Mouse (Mus musculus): ENCODE data around the gene Sh3bgrl3.

GRCm38 (mm10) chr4:134080674-134081073, 47.9 kb downstream of the Sh3bgrl3 start:
- TF ChIP-seq CTCF (conservative IDR thresholded peaks at IDR 0.05 in 1 of 2, IDR thresholded peaks at IDR 0.05 in 1 of 2; ENCODE audit: low read depth in 2 of 2, low read length in 2 of 2): no peak
- TF ChIP-seq POLR2A (IDR thresholded peaks at IDR 0.05; ENCODE audit: low read depth, low read length): no peak
- TF ChIP-seq JUN (IDR thresholded peaks at IDR 0.05; ENCODE audit: insufficient read depth, low read depth, low read length): no peak
- no peak for TF ChIP-seq MAFK (IDR thresholded peaks at IDR 0.05; ENCODE audit: insufficient replicate concordance, low read length)
- no peak for TF ChIP-seq EP300 (IDR thresholded peaks at IDR 0.05; ENCODE audit: low read length)
- no peak for TF ChIP-seq ELF1 (IDR thresholded peaks at IDR 0.05; ENCODE audit: low read depth, low read length)
- TF ChIP-seq ZKSCAN1 (IDR thresholded peaks at IDR 0.05; ENCODE audit: borderline replicate concordance, low read depth, low read length): no peak
- no peak for TF ChIP-seq TCF12 (IDR thresholded peaks at IDR 0.05; ENCODE audit: low read depth, low read length)
- TF ChIP-seq KAT2A (IDR thresholded peaks at IDR 0.05; ENCODE audit: insufficient replicate concordance, low read length): no peak
- no peak for TF ChIP-seq TBP (conservative IDR thresholded peaks at IDR 0.05; ENCODE audit: low read depth, low read length)
- TF ChIP-seq RCOR1 (conservative IDR thresholded peaks at IDR 0.05; ENCODE audit: low read depth, low read length): no peak
- TF ChIP-seq ETS1 (conservative IDR thresholded peaks at IDR 0.05; ENCODE audit: low read depth, low read length): no peak
- no peak for TF ChIP-seq NELFE (IDR thresholded peaks at IDR 0.05; ENCODE audit: low read depth, low read length)

Measured in CH12.LX (cell line).